Mouse (Mus musculus) erythroblast, adult 5-6 weeks (primary cell): Measurements from ENCODE around the gene Vps13d. TPM values are rescaled to one million over a fixed set of nuclear protein-coding genes. Genes with fewer than 3 reads are reported as not detected.
A peak's percentile ranks its signal among the peaks of the same experiment; 100 is the strongest.
"Not testable (repeated sequence)": the region's sequence is repeated elsewhere in the genome, so short reads cannot be mapped to it uniquely, and the experiment has no call there.

Experiments used
- ATAC-seq: replicated peaks from 2 replicates; pipeline ENCODE4 v1.8.0; 2016; ENCODE audit warnings: moderate number of reproducible peaks, mild to moderate bottlenecking, moderate TSS enrichment, inconsistent platforms; ENCODE audit not compliant: poor library complexity, low FRiP score, severe bottlenecking
- total RNA-seq, 2 experiments: library from RNA; stranded (forward) in 1 of 2; stranded (reverse) in 1 of 2; fragments of 150-400 nt in 1 of 2; fragments of 200-764, 138-1000 nt in 1 of 2; gene quantifications; 2 replicates each; pipeline versions ENCODE4 v1.2.3 to v1.2.4; 2015 to 2017; ENCODE audit warnings: low replicate concordance in 2 of 2

Vps13d gene
- total RNA-seq, 2 experiments from 2014 or later, result 38.5 to 44.2 TPM

GRCm38 (mm10) chr4:145213999-145214785 is 19.4 kb upstream of the Vps13d start:
- peak; percentile 89 for ATAC-seq

- no peak for ATAC-seq
These were observed 16.3 kb upstream of the Vps13d start for GRCm38 (mm10) chr4:145211076-145211475.

GRCm38 (mm10) chr4:145210564-145210963 is 15.8 kb upstream of the Vps13d start:
- ATAC-seq, result no peak

- no peak for ATAC-seq
These were observed 14.9 kb upstream of the Vps13d start for GRCm38 (mm10) chr4:145209690-145210088.

- ATAC-seq, result no peak
These were observed 14.4 kb upstream of the Vps13d start for GRCm38 (mm10) chr4:145209076-145209689.

GRCm38 (mm10) chr4:145207718-145208371 is 13.0 kb upstream of the Vps13d start:
- no peak for ATAC-seq

GRCm38 (mm10) chr4:145204779-145205178 is 10.0 kb upstream of the Vps13d start:
- ATAC-seq, result no peak

- no peak for ATAC-seq
These were observed 8.5 kb upstream of the Vps13d start for GRCm38 (mm10) chr4:145203305-145203704.

- no peak for ATAC-seq
These were observed 6.6 kb upstream of the Vps13d start for GRCm38 (mm10) chr4:145201424-145201823.

- ATAC-seq, result peak; percentile 85
These were observed 5.3 kb upstream of the Vps13d start for GRCm38 (mm10) chr4:145199982-145200699.

- ATAC-seq, result no peak
These were observed 1.8 kb upstream of the Vps13d start for GRCm38 (mm10) chr4:145196586-145196985.

GRCm38 (mm10) chr4:145195172-145195571 is 367 bp upstream of the Vps13d start:
- ATAC-seq, result no peak

- peak; percentile 68 for ATAC-seq
These were observed 754 bp downstream of the Vps13d start for GRCm38 (mm10) chr4:145193991-145194511.

GRCm38 (mm10) chr4:145193406-145193805 is 1.4 kb downstream of the Vps13d start:
- no peak for ATAC-seq

DNA sequence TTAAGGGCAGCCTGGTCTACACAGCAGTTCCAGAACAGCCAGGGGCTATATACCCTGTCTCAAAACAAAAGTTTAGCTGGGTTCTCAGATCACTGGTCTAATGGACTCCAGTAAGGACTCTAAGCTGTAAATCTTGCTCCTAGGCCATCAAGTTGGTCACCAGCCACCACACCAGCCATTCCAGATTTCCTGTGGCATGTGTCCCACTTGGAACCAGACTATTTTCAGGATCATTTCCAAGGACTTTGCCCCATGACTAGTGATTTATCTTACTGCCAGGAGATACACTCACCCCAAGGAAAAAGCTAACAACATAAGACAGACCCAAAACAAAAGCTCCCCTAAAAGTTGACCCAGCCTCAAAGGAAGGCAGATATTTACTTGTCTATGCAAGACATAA is 2.1 kb downstream of the Vps13d start:
- no peak for ATAC-seq

GRCm38 (mm10) chr4:145188561-145188960 is 6.2 kb downstream of the Vps13d start:
- ATAC-seq, result no peak

DNA sequence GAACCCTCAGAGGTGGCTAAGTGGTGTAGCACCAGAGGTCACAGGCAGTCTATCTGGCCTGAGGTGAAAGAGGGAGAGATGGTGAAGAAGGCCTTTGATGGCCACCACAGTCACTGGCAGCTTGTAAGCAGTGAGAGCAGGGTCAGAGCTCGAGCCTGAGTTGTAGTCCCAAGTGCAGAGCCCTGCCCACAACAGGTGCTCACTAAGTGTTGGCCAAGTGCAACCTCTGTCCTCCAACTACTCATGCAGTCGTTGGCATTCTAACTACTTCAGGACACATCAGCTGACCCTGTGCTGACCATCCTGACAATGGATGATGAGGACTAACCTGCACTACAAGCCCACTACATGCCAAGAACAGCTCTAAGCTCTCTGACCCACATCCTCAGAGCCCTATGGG is 7.2 kb downstream of the Vps13d start:
- ATAC-seq, result no peak

- no peak for ATAC-seq
These were observed 15.8 kb downstream of the Vps13d start for GRCm38 (mm10) chr4:145178918-145179549.

GRCm38 (mm10) chr4:145165542-145165941 is 29.3 kb downstream of the Vps13d start:
- ATAC-seq, result not testable (repeated sequence)

DNA sequence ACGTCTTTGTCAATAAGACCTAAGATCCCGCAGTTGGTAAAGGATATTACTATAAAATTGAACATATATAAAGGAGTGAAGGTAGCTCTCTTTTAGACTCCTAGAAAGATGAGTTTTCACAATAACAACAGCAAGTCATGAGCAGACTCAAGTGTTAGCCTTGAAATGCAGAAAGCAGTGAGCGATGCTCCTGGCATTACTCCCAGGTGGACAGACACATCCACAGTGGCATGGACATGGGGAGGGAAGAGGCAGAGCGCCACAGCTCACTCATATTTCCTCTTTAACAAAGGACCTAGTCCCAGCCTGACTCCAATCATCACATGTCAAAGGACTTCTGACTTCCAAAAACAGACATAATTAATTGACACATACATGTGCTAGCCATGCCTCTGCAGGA is 30.7 kb downstream of the Vps13d start:
- ATAC-seq, result no peak
